Mouse (Mus musculus) retina, postnatal 7 days (tissue): ENCODE results near the gene Gm17175.
"Not testable (repeated sequence)": the region's sequence is repeated elsewhere in the genome, so short reads cannot be mapped to it uniquely, and the experiment has no call there.

Source experiments
- DNase-seq: peaks from one replicate; pipeline ENCODE4 v3.0.0-alpha.2; 2012; ENCODE audit warnings: low read depth, low spot score

The Gm17175 gene

GRCm38 (mm10) chr14:51573963-51574362 is at the start of gene Gm17175:
Gene Gm17175 (minus strand): TSS chr14:51574063.
- not testable (repeated sequence) for DNase-seq

GRCm38 (mm10) chr14:51611210-51611609 is 37.3 kb upstream of the Gm17175 start, which contains the start of gene Gm17078:
Gene Gm17078 (minus strand): TSS chr14:51611310.
- DNase-seq = no peak

GRCm38 (mm10) chr14:51592039-51592438 is 18.2 kb upstream of the Gm17175 start, which contains the start of gene Gm17174:
Gene Gm17174 (minus strand): TSS chr14:51592139.
- not testable (repeated sequence) for DNase-seq

- DNase-seq = no peak
These were observed 21.4 kb downstream of the Gm17175 start, which contains the start of gene Gm5622 for GRCm38 (mm10) chr14:51552490-51552889. Gene Gm5622 (plus strand): TSS chr14:51552790.
